ENCODE assay signal across 8 mouse cellular contexts in the genomic region with DNA sequence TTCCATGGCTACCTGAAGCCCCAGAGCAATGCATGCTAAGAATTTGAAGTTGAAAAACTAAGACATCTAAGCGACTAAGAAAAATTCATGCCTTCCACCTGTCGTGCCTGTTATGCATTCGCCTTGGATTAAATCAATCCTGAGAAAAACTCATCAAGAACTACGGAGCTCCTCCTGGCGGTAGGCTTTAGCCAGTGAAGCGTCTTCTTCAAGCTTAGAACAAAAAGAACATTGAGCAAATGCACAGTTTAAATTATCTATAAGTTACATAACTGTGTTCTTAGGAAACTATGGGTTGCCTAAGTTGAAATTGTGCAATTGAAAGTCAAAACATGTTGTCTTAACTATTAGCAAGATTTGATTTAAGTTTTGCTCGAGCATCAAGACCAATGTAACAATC.
DNase-seq lines count a peak whose midpoint lies in the region; ATAC-seq and TF ChIP-seq lines count a peak whose summit lies in the region.

No protein-coding gene starts in this region.

- H3K27ac ChIP-seq in kidney, postnatal 0 days, result no peak overlapping the region
- no peak overlapping the region for H3K27ac ChIP-seq in kidney, embryonic 15.5 days
- no peak overlapping the region for H3K27ac ChIP-seq in cortical plate, adult 2 months (ENCODE audit: insufficient read depth, low read length)
- no peak overlapping the region for H3K27ac ChIP-seq in hindbrain, postnatal 0 days

- H3K9me3 ChIP-seq in kidney, postnatal 0 days (replicated peaks; ENCODE audit: low read length), result no peaks in the 10 kb centered on the region
- no peaks in the 10 kb centered on the region for H3K9me3 ChIP-seq in kidney, embryonic 15.5 days (replicated peaks)
- H3K9me3 ChIP-seq in hindbrain, postnatal 0 days (ENCODE audit: low read length), result no peaks in the 10 kb centered on the region

- no peak for ATAC-seq in kidney, postnatal 0 days (replicated peaks; ENCODE audit: low FRiP score, low read depth)
- no peak for ATAC-seq in kidney, embryonic 15.5 days (replicated peaks; ENCODE audit: low FRiP score)
- no peak for ATAC-seq in hindbrain, postnatal 0 days
- ATAC-seq in megakaryocyte progenitor cell, adult 5-6 weeks (replicated peaks; ENCODE audit: poor library complexity), result 0 out of 2 replicates have a peak, but pooled peaks have one; percentile 37
- no peak; the same call in 1 of the 2 replicates for ATAC-seq in granulocyte monocyte progenitor cell, adult 5-6 weeks (replicated peaks; ENCODE audit: poor library complexity, severe bottlenecking)

- no peaks in the 10 kb centered on the region for H3K27me3 ChIP-seq in kidney, postnatal 0 days (ENCODE audit: insufficient read depth, low read length)
- H3K27me3 ChIP-seq in kidney, embryonic 15.5 days, result no peaks in the 10 kb centered on the region
- H3K27me3 ChIP-seq in hindbrain, postnatal 0 days (ENCODE audit: insufficient read depth, low read length), result no peaks in the 10 kb centered on the region

- H3K9ac ChIP-seq in kidney, postnatal 0 days (ENCODE audit: low read depth, low read length), result no peak overlapping the region
- no peak overlapping the region for H3K9ac ChIP-seq in kidney, embryonic 15.5 days
- no peak overlapping the region for H3K9ac ChIP-seq in hindbrain, postnatal 0 days (replicated peaks; ENCODE audit: low read length)

- TF ChIP-seq CTCF in kidney, postnatal 0 days (IDR thresholded peaks at IDR 0.05; ENCODE audit: low read depth), result peak; percentile 75
- peak; percentile 57; the same call in 1 of the 2 replicates for TF ChIP-seq CTCF in cortical plate, adult 2 months (IDR thresholded peaks at IDR 0.05; ENCODE audit: extremely low read depth, insufficient read depth, low read length)
- peak; percentile 77 for TF ChIP-seq CTCF in hindbrain, postnatal 0 days (IDR thresholded peaks at IDR 0.05; ENCODE audit: low read depth)

- no peak overlapping the region for H3K4me3 ChIP-seq in kidney, postnatal 0 days (replicated peaks; ENCODE audit: low read depth, low read length)
- H3K4me3 ChIP-seq in kidney, embryonic 15.5 days (replicated peaks), result no peak overlapping the region
- no peak overlapping the region for H3K4me3 ChIP-seq in cortical plate, adult 2 months (ENCODE audit: insufficient read depth, low read length)
- no peak overlapping the region for H3K4me3 ChIP-seq in hindbrain, postnatal 0 days (ENCODE audit: low read length)

- no peaks in the 10 kb centered on the region for H3K36me3 ChIP-seq in kidney, postnatal 0 days (ENCODE audit: insufficient read depth, low read length)
- H3K36me3 ChIP-seq in kidney, embryonic 15.5 days, result no peaks in the 10 kb centered on the region
- no peaks in the 10 kb centered on the region for H3K36me3 ChIP-seq in hindbrain, postnatal 0 days (ENCODE audit: insufficient read depth, low read length)

- TF ChIP-seq POLR2A in cortical plate, adult 2 months (IDR thresholded peaks at IDR 0.05; ENCODE audit: extremely low read depth, insufficient read depth, low read length), result no peak

- no peak overlapping the region for H3K4me2 ChIP-seq in kidney, postnatal 0 days (ENCODE audit: low read length)
- H3K4me2 ChIP-seq in kidney, embryonic 15.5 days, result no peak overlapping the region
- no peak overlapping the region for H3K4me2 ChIP-seq in hindbrain, postnatal 0 days (ENCODE audit: low read depth, low read length)

- DNase-seq in kidney, postnatal 0 days (ENCODE audit: low spot score), result peak; percentile 70
- peak; percentile 45 for DNase-seq in R1 (ENCODE audit: low read depth, low spot score)
- DNase-seq in hindbrain, postnatal 0 days (ENCODE audit: low spot score), result peak; percentile 83
- no peak for DNase-seq in gastrocnemius, postnatal 25 days

- no peaks in the 10 kb centered on the region for H3K4me1 ChIP-seq in kidney, postnatal 0 days (replicated peaks; ENCODE audit: insufficient read depth, low read length)
- no peaks in the 10 kb centered on the region for H3K4me1 ChIP-seq in kidney, embryonic 15.5 days
- peaks cover 2% of the 10 kb centered on the region for H3K4me1 ChIP-seq in cortical plate, adult 2 months (ENCODE audit: control insufficient read depth, insufficient read depth, low read length)
- no peaks in the 10 kb centered on the region for H3K4me1 ChIP-seq in hindbrain, postnatal 0 days (ENCODE audit: insufficient read depth, low read length)

- 17% methylated on average over 7 of the region's 7 CpGs for WGBS in kidney, postnatal 0 days
- WGBS in kidney, embryonic 15.5 days, result 23% methylated on average over 7 of the region's 7 CpGs
- WGBS in hindbrain, postnatal 0 days, result 28% methylated on average over 7 of the region's 7 CpGs
